Mouse (Mus musculus) R1 (cell line): ENCODE data around the gene Crip1.
A peak's percentile ranks its signal among the peaks of the same experiment; 100 is the strongest.

ENCODE experiments used
- DNase-seq: peaks from one replicate; pipeline ENCODE4 v3.0.0-alpha.2; 2018; ENCODE audit warnings: low read depth, low spot score

Gene Crip1

DNA sequence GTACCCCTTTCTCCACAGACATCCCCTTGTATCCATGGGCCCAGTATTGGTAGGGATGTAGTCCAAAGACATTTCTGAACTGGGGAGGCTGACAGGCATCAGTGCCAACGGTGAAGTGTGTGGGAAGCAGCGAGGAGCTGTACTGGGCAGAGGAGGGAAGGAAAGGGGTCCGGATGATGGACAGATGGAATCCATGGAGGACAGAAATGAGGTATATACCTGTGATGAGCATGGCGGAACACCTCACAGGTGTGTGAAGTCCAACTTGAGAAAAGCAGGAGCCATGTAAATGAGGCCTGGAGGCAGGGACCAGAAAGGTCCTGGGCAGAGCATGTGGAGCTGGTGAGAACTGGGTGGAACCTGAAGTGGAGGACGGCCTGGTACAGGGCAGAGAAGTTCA is 525 bp upstream of the Crip1 start:
- no peak for DNase-seq

DNA sequence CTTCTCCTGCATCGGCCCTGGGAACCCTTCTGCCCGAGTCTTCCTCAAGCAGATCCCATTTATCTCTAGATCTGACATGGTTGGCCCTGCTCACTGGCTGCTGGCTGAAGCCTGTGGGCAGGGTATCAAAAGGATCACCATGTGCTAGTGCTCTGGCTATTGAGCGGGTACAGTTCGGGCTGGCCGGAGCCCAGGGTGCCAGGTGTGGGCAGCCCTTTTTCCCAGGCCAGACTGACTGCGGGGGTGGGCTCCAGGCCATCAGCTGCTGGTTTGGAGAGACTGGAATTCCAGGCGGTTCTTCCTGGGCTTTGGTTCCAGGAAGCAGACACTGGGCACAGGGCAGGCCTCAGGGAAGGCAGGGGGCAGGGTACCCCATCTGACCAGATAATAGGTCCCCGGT is 1.4 kb downstream of the Crip1 start:
- no peak for DNase-seq

DNA sequence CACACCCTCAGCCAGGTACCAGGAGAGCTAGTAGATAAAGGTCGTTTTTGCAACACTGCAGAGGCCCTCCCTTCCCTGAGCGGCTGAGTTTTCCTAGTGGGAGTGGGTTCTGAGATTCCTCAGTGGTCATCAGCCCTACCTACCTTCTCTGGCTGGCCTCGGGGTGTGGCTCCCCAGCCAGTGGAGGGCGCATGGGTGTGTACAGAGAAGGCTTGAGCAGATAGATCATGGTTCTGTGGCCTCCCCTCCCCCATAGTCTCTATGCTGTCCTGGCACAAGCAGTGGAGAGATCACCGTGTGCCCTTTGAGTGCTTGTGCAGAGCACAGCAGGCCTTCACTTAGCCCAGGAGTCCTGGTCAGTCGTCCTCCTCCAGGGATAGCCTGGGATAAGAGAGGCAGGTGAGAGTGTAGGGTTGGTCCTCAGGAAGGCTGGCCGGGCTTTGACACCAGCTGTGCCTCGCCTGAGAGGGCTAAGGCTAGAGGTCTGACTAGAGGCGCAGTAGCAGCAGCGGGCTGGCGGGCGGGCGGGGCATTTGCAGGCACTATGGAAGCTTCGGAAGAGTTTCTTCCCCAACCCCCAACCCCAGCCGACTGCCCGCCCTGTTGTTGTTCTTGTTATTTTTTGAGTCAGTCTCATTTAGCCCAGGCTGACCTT is 2.4 kb downstream of the Crip1 start:
- peak; percentile 87 for DNase-seq

GRCm38 (mm10) chr12:113149341-113149740 is 3.2 kb downstream of the Crip1 start:
- DNase-seq: peak; percentile 46

DNA sequence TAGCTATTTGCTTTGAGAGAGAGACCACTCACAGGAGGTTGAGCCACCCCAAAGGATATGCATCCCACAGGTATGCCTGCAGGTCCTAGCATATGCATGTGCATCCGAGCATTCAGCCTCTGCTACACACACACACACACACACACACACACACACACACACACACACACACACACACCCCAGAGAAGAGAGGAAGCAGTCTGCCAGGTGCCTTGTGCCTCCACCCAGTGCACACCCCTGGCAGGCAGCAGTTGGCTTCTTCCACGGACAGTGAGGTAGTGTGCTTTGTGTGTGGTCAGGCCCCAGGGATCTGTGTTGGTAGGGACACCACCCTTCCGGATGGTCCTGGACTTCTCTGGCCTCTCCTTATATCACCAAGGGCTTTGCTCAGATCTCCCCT is 3.8 kb downstream of the Crip1 start:
- no peak for DNase-seq

- DNase-seq: no peak
These were observed 4.5 kb downstream of the Crip1 start for GRCm38 (mm10) chr12:113150591-113150990.

- no peak for DNase-seq
These were observed 4.9 kb downstream of the Crip1 start for GRCm38 (mm10) chr12:113151046-113151445.

- DNase-seq: peak; percentile 50
These were observed 5.7 kb downstream of the Crip1 start for GRCm38 (mm10) chr12:113151661-113152271.

- peak; percentile 52 for DNase-seq
These were observed 6.2 kb downstream of the Crip1 start for GRCm38 (mm10) chr12:113152272-113152661.

- no peak for DNase-seq
These were observed 6.9 kb downstream of the Crip1 start for GRCm38 (mm10) chr12:113152991-113153525.

DNA sequence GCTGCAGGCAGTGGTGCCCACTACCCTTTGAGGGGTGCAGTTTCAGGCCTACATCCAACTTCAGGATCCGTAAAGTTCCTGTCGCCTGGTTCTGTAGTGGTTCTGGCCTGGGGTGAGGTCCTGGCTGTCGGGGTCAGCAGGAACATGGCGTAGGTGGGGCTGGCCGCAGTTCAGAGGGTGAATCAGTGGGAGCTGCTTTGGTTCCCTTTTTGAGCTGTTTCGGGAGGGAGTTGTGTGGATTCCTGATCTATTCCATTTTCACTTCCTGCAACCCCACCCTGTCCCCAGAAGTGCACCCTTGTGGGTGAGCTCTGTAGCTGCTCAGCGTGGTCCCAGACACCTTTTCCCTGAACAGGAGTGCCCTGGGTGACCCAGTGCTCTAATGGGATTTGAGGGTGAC is 7.9 kb downstream of the Crip1 start:
- DNase-seq: no peak

DNA sequence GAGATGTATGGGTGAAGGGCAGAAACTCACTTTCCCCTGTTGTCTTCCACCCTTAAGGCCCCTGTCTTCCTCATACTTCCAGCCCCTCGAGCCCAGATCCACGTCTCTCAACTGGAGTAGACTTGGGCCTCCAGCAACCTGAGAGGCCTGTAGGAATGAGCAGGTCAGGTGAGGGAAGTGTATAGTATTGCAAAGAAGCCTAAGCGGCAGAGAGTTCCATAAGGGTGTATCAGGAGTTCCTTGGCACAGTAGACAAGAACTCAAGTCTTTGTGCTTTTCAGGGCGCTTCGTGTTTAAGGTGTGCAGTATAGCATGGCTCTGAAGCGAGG is 8.6 kb downstream of the Crip1 start:
- DNase-seq: no peak

GRCm38 (mm10) chr12:113155076-113155771 is 9.1 kb downstream of the Crip1 start:
- DNase-seq: peak; percentile 67

GRCm38 (mm10) chr12:113155887-113156539 is 9.9 kb downstream of the Crip1 start, which contains the start of gene Tedc1:
Gene Tedc1, plus strand, starts transcription at chr12:113156421.
- peak; percentile 100 for DNase-seq

DNA sequence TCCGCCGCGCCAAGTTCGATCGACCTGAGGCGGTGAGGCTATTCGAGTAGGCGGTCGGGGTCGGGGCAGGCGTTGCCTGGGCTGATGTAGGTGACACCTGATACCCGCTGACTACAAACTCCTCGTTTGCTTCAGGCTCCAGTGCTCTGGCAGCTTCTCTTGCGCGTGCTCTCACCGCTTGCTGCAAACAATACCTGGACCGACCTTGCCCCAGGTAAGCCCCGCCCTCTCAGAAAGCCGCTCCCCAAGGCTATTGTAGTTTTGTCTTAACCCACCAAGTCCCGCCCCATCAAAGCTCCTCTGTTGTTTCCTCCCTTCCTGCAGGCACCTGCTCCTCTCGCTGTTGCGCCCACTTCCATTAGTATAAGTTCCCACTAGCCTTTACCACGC is 10.4 kb downstream of the Crip1 start:
- DNase-seq: peak; percentile 96

- DNase-seq: no peak
These were observed 10.9 kb downstream of the Crip1 start for GRCm38 (mm10) chr12:113157002-113157401.

GRCm38 (mm10) chr12:113157521-113157920 is 11.4 kb downstream of the Crip1 start:
- DNase-seq: no peak

- no peak for DNase-seq
These were observed 11.9 kb downstream of the Crip1 start for GRCm38 (mm10) chr12:113157971-113158370.

- DNase-seq: no peak
These were observed 17.5 kb downstream of the Crip1 start for GRCm38 (mm10) chr12:113163561-113164006.

DNA sequence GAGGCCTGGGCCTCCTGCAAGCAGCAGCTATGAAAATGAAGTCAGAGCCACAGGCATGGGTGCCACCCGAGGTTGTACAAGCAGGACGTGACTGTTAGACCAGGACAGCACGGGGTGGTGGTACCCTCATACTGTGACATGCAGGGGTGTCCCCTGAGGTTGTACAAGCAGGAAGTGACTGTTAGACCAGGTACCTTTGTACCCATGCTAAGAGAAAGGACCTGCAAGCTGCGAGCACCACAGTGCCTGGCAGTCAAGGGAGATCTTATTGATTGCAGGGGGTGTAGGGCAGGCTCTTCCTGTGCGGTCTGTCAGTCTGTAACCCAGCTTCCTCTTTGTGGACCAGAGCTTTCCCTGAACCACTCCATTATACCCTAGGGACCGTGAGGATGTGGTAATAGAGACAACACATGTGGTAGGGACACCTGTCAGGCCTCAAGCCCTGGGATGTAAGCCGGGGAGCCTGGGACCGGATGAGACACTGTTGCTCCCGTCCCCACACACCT is 22.0 kb downstream of the Crip1 start:
- DNase-seq: no peak

- DNase-seq: peak; percentile 84
These were observed 31.0 kb downstream of the Crip1 start for GRCm38 (mm10) chr12:113176960-113177725.
